Mouse (Mus musculus) heart, adult 8-10 months (tissue): ENCODE results near the gene Mfsd4b2. TPM values are rescaled to one million over a fixed set of nuclear protein-coding genes. Genes with fewer than 3 reads are reported as not detected.

Experiments
- DNase-seq: peaks from one replicate; pipeline ENCODE4 v3.0.0; 2022; ENCODE audit warnings: low spot score
- total RNA-seq, 4 experiments: library from RNA; stranded (reverse); gene quantifications; 2 replicates each; pipeline ENCODE4 v1.2.4; 2022

Mfsd4b2 gene
- total RNA-seq, 4 experiments from 2014 or later, result 0.16 to 0.20 TPM; not detected in 2

- no peak for DNase-seq
Measured at GRCm38 (mm10) chr10:39893702-39894697, 32.7 kb downstream of the Mfsd4b2 start.

DNA sequence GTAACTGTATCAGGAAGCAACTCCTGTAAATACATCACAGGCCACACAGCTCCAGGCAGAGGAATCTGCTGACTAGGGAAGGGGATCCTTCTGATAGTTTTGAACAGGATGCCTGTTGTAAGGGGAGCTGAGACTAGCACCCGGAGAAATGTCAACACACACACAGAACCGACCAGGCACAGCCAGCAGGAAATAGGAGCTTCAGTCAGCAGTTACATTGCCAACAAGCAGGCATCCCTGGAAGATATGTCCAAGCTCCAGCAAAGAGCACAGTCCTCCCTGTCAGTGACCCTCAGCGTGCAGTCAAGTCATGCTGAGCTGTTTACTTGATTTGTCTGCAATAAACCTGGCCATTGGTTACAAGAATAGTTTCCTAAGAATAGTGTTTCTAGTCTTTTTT is 38.1 kb downstream of the Mfsd4b2 start:
- no peak for DNase-seq

Other genes with a start within 250 kb of the Mfsd4b2 start
- 10 to 100 TPM in 1 of 4 experiments, 1 to 10 TPM in 3; 9.1 to 11.0 (median 9.7) TPM for gene Rev3l, start 194.8 kb downstream of the Mfsd4b2 start, total RNA-seq
- gene Mfsd4b4, start 27.7 kb downstream of the Mfsd4b2 start, total RNA-seq, result 1 to 10 TPM; 3.4 to 4.4 (median 3.7) TPM
- gene Mfsd4b3, start 33.2 kb upstream of the Mfsd4b2 start, total RNA-seq, result 1 to 10 TPM; 5.2 to 6.5 (median 5.8) TPM
- under 1 TPM; 0.35 to 0.69 (median 0.46) TPM for gene Mfsd4b5, start 59.7 kb upstream of the Mfsd4b2 start, total RNA-seq
- 1 to 10 TPM; 1.8 to 3.5 (median 2.1) TPM for gene Mfsd4b1, start 98.3 kb upstream of the Mfsd4b2 start, total RNA-seq
- gene Slc16a10, start 215.3 kb upstream of the Mfsd4b2 start, total RNA-seq, result 10 to 100 TPM; 19.3 to 24.6 (median 19.9) TPM